Mouse (Mus musculus) megakaryocyte, embryonic 14.5 days (primary cell): Measurements from ENCODE around the gene Map3k7cl. TPM values are rescaled to one million over a fixed set of nuclear protein-coding genes. Genes with fewer than 3 reads are reported as not detected.

Experiments used
- H3K27me3 ChIP-seq: replicated peaks from 2 replicates; pipeline ENCODE3; 2012; ENCODE audit warnings: inconsistent platforms
- H3K36me3 ChIP-seq: replicated peaks from 2 replicates; pipeline ENCODE3; 2012; ENCODE audit warnings: low read length, inconsistent platforms, mixed read lengths
- H3K4me1 ChIP-seq: 2 replicates; pipeline ENCODE4 v1.6.1; 2012; ENCODE audit warnings: inconsistent platforms
- H3K4me3 ChIP-seq: replicated peaks from 2 replicates; pipeline ENCODE3; 2012; ENCODE audit warnings: moderate library complexity, mild to moderate bottlenecking, inconsistent platforms
- H3K9me3 ChIP-seq: 2 replicates; pipeline ENCODE4 v1.6.1; 2012; ENCODE audit warnings: inconsistent platforms
- FLI1 ChIP-seq: IDR thresholded peaks from 2 replicates; pipeline ENCODE4 v1.6.1; 2012; ENCODE audit warnings: low read length, inconsistent platforms, mixed read lengths
- GATA1 ChIP-seq: IDR thresholded peaks from 3 replicates; pipeline ENCODE4 v1.6.1; 2012; ENCODE audit warnings: mixed read lengths, low read length, inconsistent platforms, borderline replicate concordance
- polyA plus RNA-seq: library from polyadenylated mRNA; stranded (reverse); fragments of >175 nt; gene quantifications from 2 replicates; pipeline ENCODE4 v1.2.3, GENCODE M21; 2012; ENCODE audit warnings: low replicate concordance; ENCODE audit not compliant: insufficient read depth

The Map3k7cl gene
- polyA plus RNA-seq, 1 experiment, result not detected

DNA sequence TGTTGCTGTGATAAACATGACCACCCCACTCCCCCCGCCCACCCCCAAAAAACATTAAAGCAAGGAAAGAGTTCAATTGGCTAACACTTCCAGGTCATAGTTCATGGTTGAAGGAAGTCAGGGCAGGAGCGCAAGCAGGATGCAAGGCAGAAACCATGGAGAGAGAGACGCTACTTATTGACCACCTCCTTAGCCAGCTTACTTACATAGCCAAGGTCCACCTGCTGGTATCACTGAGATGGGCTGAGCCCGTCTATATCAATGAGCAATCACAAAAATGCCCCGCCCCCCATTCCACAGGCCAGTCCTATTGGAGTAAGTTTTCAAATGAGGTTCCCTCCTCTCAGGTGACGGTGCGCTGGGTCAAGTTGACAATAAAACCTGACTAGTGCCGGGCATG lies 72.7 kb downstream of the Map3k7cl start:
- peaks cover 3% of the 10 kb centered on the region; the same call in 1 of the 2 replicates for H3K4me1 ChIP-seq
- peaks cover 45% of the 10 kb centered on the region for H3K9me3 ChIP-seq
- no peak for TF ChIP-seq GATA1
- no peak for TF ChIP-seq FLI1
- H3K36me3 ChIP-seq, result no peaks in the 10 kb centered on the region
- no peaks in the 10 kb centered on the region for H3K27me3 ChIP-seq
- H3K4me3 ChIP-seq, result no peak overlapping the region

DNA sequence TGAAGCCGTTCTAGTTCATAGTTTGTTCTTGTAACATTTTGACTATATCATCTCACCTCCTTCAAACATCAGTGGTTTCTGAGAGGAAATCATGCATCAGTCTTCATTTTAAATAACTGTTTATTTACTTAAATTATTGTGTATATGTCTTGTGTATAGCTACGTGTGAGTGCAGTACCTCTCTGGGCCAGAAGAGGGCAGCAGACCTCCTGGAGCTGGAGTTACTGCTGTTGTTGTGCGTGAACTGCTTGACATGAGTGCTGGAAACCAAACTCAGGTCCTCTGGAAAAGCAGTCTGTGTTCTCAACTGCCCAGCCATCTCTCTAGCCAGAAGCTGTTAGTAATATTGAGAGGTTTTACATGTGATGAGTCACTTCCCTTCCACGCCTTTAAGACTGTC lies 73.6 kb downstream of the Map3k7cl start:
- TF ChIP-seq FLI1 (no peak), GATA1 (no peak)
- H3K4me3 ChIP-seq, result peak overlapping the region; percentile 62
- no peaks in the 10 kb centered on the region for H3K27me3 ChIP-seq
- H3K36me3 ChIP-seq, result no peaks in the 10 kb centered on the region
- peaks cover 41% of the 10 kb centered on the region for H3K9me3 ChIP-seq
- H3K4me1 ChIP-seq, result peaks cover 3% of the 10 kb centered on the region; the same call in 1 of the 2 replicates

DNA sequence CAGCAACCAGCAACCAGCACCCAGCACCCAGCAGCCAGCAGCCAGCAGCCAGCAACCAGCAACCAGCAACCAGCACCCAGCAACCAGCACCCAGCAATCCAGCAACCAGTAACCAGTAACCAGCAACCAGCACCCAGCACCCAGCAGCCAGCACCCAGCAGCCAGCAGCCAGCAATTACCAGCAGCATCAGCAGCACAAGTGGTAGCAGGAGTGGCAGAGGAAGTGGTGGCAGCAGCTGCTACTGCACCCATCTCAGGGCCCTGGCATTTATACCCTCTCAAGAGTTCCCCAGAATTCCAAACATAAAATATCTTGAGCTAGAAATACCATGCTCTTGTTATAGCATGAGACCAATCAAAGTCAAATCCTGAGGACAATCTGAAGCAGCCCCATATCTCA lies 81.6 kb downstream of the Map3k7cl start:
- no peak overlapping the region for H3K4me3 ChIP-seq
- peaks cover 4% of the 10 kb centered on the region for H3K9me3 ChIP-seq
- H3K4me1 ChIP-seq, result peaks cover 3% of the 10 kb centered on the region; the same call in 1 of the 2 replicates
- H3K27me3 ChIP-seq, result no peaks in the 10 kb centered on the region
- no peak for TF ChIP-seq FLI1
- no peak for TF ChIP-seq GATA1
- no peaks in the 10 kb centered on the region for H3K36me3 ChIP-seq

DNA sequence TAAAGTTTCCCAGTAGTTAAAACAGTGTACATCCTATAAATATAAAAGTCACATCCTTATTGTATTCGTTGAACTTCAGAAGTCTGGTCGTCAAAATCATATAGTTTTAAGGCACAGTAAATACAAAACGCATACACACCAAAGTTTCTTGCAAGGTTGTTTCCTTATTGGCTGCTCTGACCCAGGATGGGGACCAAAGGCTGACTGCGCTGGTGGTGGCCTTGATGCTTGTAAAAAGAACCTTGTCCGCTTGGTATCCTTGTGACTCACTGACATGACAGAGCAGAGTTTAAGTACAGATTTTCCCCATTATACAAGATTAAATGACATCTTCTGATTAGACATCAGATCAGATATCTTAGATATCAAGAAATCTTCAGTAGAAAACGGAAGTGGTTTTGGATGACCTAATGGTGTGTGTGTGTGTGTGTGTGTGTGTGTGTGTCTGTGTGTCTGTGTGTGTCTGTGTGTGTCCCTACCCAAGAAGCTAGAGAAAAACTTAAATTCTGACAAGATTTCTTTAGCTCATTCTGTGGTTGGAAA lies 82.2 kb downstream of the Map3k7cl start:
- no peaks in the 10 kb centered on the region for H3K36me3 ChIP-seq
- 0 out of 2 replicates have a peak, but pooled peaks cover 4% of the 10 kb centered on the region for H3K9me3 ChIP-seq
- no peaks in the 10 kb centered on the region for H3K27me3 ChIP-seq
- H3K4me3 ChIP-seq, result no peak overlapping the region
- peaks cover 3% of the 10 kb centered on the region; the same call in 1 of the 2 replicates for H3K4me1 ChIP-seq
- TF ChIP-seq FLI1 (no peak), GATA1 (no peak)

DNA sequence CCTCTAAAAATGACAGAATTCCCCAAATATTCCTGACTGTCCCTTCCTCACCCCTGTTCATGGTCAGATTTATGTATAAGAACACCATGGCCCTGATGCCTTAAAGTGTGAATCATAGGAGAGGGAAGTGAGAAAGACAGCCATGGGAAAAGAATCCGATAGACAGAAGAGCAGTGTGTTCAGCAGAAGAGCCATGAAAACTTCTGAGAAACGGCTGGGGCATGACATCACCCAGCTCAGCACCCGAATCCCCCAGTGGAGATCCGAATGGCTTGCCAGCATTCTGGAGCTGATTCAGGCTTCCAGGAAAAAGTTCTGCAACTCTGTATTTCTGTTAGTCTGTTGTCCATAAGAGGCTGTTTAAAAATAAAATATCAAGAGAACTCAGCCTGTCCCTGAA lies 82.7 kb downstream of the Map3k7cl start:
- Histone ChIP-seq H3K4me1 (peaks cover 3% of the 10 kb centered on the region; the same call in 1 of the 2 replicates), H3K27me3 (no peaks in the 10 kb centered on the region), H3K36me3 (no peaks in the 10 kb centered on the region), H3K9me3 (0 out of 2 replicates have a peak, but pooled peaks cover 4% of the 10 kb centered on the region), H3K4me3 (no peak overlapping the region)
- TF ChIP-seq FLI1 (no peak), GATA1 (no peak)

DNA sequence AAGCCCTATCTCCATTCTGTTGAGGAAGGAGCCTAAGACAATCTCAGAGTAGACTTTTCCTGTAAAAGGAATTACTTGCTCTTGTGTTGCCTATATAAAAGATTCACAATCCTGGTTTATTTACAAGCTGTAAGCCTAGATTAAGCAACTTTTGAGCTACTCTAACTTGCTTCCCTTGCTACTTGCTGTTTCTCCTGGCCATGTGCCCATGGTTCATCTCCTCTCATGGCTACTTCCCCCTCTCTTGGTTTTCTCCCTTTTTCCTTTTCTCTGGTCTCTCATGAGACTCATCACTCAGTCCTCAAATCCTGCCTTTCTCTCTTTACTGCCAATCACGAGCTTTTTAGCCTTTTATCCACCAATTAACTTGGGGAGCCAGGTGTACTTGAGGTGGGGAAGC lies 85.0 kb downstream of the Map3k7cl start:
- no peak overlapping the region for H3K4me3 ChIP-seq
- H3K36me3 ChIP-seq, result no peaks in the 10 kb centered on the region
- 0 out of 2 replicates have a peak, but pooled peaks cover 4% of the 10 kb centered on the region for H3K9me3 ChIP-seq
- no peaks in the 10 kb centered on the region for H3K27me3 ChIP-seq
- no peak for TF ChIP-seq FLI1
- no peak for TF ChIP-seq GATA1
- H3K4me1 ChIP-seq, result peaks cover 3% of the 10 kb centered on the region; the same call in 1 of the 2 replicates

DNA sequence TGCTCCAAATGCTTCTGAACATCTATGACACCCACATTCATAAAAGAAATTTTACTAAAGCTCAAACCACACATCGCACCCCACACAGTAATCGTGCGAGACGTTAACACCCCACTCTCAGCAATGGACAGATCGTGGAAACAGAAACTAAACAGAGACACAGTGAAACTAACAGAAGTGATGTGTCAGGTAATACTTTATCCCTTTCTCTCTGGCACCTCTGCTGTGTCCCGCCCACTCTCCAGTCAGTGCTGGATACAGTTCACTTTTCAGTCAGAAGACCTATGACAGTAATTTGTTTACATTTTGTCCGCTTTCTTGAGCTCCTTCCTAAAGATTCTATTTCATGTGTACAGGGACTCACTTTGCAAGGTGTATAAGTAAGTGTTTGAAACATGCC lies 89.1 kb downstream of the Map3k7cl start:
- Histone ChIP-seq H3K4me1 (peaks cover 11% of the 10 kb centered on the region), H3K4me3 (no peak overlapping the region), H3K36me3 (no peaks in the 10 kb centered on the region), H3K9me3 (0 out of 2 replicates have a peak, but pooled peaks cover 4% of the 10 kb centered on the region), H3K27me3 (no peaks in the 10 kb centered on the region)
- TF ChIP-seq FLI1 (no peak), GATA1 (no peak)

DNA sequence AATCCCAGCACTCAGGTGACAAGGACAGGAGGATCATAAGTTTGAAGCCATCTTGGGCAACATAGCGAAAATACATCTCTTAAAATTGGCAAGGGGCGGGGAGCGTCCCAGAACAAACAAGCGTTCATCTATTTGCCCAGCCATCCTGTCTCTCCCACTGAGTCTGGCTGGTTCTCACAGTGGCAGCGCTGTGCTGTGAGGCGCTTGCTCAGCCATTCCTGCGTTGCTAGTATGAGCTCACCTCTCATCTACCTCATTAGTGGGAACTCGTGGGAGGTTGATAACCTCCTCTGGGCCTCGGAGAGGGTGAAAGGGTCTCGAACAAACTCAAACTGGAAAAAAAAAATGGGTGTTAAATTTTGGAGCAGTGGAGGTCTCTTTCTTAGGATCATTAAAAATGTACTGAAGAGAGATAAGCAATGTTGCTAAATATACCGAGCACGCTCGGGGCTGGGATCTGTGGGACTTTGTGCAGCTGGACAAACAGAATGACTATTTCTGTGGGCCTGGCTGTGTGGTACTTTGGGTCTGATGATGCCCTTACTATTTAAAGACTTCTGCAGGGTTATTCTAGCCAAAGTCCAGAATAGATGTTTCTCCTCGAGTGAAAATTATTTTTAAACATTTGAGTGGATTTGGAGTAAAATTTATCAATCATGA lies 91.1 kb downstream of the Map3k7cl start:
- Histone ChIP-seq H3K4me1 (peaks cover 15% of the 10 kb centered on the region), H3K9me3 (0 out of 2 replicates have a peak, but pooled peaks cover 4% of the 10 kb centered on the region), H3K27me3 (no peaks in the 10 kb centered on the region), H3K4me3 (no peak overlapping the region), H3K36me3 (no peaks in the 10 kb centered on the region)
- no peak for TF ChIP-seq FLI1
- no peak for TF ChIP-seq GATA1

Other genes with a start within 250 kb of the Map3k7cl start
- gene N6amt1, start 199.1 kb upstream of the Map3k7cl start, polyA plus RNA-seq, result 2.1 and 2.5 TPM in 2 replicates
- 0.47 TPM in 1 of 2 replicates, not detected in the other for gene Ltn1, start 120.7 kb upstream of the Map3k7cl start, polyA plus RNA-seq
- gene Rwdd2b, start 112.8 kb upstream of the Map3k7cl start, polyA plus RNA-seq, result 0.92 TPM in 1 of 2 replicates, not detected in the other
- 0.97 and 15.9 TPM in 2 replicates for gene Usp16, start 98.6 kb upstream of the Map3k7cl start, polyA plus RNA-seq
- 18.6 and 44.0 TPM in 2 replicates for gene Cct8, start 57.5 kb upstream of the Map3k7cl start, polyA plus RNA-seq
- gene Bach1, start 145.6 kb downstream of the Map3k7cl start, polyA plus RNA-seq, result 6.0 and 6.3 TPM in 2 replicates